Mouse (Mus musculus) cerebellum, adult (tissue): ENCODE measurements around the gene Map4k5.

Source experiments
- ATAC-seq: cut with Nextera tagmentation; 2 replicates; pipeline ENCODE4 v1.9.2; 2017; ENCODE audit warnings: mild to moderate bottlenecking, moderate library complexity, mixed read lengths; ENCODE audit not compliant: insufficient number of reproducible peaks, low FRiP score, low TSS enrichment

The Map4k5 gene

GRCm38 (mm10) chr12:69846499-69846898 is 46.5 kb downstream of the Map4k5 start:
- no peak for ATAC-seq

DNA sequence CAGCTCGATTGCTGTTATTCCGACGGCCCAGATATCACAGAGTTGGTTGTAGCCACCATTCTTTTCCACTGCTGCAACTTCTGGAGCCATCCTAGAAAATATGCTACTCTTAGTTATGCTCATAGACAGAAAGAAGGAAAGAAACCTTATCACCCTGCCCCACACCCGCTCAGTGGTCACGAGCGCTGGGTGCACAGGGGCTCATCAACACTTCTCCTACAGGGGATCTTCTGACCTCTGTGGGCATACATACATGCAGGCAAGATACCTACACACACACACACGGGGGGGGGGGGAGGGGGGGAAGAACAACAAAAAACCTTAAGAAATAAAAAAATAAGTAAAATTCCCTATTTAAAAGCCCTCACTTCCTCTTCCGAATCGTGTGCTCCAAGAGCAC is 47.3 kb downstream of the Map4k5 start:
- no peak for ATAC-seq

DNA sequence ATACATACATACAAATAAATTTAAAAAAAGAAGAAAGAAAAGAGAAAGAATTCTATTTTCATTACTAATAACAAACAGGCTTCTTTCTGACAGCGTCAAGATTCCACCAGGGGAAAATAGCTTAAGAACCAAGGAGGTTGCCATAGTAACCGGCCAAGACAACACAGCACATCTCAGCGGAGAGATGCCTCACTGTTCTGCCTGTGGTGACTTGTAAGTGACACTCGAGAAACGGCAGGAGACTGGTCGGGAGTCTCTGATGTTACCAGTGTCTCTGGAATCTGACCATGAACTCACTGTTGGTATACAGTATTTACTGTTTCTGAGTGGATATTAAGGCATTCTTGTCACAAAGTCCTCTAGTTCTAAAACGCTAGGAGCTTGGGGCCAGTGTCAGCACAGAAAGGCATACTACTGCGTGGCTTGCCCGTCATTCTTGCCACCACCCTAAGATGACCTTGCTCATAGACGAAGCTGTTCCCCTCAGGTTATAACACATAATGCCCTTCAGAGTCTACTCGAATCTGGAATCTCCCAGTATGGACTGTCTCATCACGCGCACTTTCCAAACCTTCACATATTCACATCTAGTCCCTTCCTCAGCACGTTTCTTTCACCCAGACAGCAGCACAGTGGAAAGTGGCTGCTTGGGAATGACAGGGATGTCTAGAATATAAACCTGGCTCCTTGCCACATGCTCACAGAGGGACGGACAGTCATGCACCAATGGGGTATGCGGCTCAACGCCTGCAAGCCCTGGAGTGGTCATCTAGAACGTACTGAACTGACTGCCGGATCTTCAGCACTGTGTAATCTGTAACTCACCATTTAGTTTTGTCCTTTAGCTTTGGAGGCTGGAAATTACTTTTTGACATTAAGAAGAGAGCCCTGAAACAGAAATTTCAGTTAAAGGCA is 49.2 kb downstream of the Map4k5 start:
- no peak for ATAC-seq

GRCm38 (mm10) chr12:69838376-69838775 is 54.6 kb downstream of the Map4k5 start:
- ATAC-seq: no peak

- no peak for ATAC-seq
These were observed 58.9 kb downstream of the Map4k5 start for GRCm38 (mm10) chr12:69833982-69834604.

DNA sequence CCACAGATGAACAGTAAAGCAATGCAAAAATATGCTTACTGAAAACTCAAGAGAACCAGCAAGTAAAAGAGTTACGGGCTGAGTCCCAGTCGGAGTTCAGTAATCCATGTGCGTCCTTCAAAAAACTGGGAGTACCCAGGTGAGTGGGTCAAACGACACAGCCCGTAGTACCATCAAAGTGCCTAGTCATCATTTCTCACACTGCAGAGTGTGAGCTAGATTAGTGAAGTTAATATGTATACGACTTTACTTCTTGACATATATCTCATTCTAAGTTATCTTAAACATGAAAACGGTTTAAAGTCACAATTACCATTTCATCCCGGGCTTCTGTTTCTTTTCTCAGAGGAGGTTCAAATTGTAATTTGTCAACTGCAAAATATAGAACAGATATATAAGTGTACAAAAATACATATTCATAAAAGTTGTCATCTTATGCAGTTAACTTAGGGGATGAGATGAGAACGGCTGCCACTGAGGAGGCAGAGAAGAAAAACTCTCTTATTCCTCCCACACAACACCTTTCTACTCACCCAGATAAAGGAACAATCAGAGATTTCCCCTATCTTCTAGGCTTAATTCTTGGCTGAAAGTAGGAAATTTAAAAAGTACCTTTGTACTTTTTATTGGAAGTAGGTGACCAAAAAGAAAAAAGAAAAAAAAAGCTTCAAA is 61.6 kb downstream of the Map4k5 start:
- ATAC-seq: no peak

DNA sequence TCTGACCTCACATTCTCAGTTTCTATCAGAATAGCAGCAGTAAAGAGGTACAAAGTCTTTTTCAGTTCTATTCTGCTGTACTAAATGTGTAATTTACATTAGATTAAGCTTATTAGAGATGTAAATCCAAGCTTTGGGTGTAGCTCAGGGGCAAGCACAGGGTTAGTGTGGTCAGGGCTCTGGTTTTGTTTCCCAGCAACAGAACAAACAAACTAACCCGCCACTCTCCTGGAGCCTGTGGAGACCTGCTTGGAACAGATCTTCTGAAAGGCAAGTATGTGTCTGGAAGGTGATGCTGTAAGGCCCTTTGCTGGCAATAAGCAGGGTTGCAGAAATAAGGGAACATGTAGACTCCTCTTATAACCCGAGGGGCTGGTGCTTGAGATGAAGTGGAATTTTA is 64.8 kb downstream of the Map4k5 start:
- ATAC-seq: no peak

GRCm38 (mm10) chr12:69824881-69825597 is 68.0 kb downstream of the Map4k5 start:
- ATAC-seq: no peak

DNA sequence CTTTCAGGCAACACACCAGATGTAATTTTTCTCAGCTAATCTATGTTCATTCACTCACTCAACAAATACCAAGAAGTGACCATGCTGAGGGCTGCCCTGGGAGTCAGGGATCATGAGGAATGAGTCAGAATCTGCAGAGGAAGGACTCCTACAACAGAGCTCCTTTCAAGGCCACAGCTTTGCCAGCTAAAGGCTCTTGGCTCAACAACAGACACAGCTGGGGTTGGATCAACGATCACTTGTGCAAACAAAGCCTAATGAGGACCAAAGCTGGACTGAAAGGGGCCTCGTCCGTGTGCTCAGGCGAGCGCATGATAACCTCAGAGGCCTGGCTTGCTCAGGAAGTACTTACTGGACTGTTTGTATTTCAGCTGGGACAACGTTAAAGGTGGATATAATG is 78.7 kb downstream of the Map4k5 start:
- no peak for ATAC-seq

GRCm38 (mm10) chr12:69813596-69813995 is 79.4 kb downstream of the Map4k5 start:
- no peak; the same call in 1 of the 2 replicates for ATAC-seq

GRCm38 (mm10) chr12:69812986-69813385 is 80.0 kb downstream of the Map4k5 start:
- no peak for ATAC-seq

DNA sequence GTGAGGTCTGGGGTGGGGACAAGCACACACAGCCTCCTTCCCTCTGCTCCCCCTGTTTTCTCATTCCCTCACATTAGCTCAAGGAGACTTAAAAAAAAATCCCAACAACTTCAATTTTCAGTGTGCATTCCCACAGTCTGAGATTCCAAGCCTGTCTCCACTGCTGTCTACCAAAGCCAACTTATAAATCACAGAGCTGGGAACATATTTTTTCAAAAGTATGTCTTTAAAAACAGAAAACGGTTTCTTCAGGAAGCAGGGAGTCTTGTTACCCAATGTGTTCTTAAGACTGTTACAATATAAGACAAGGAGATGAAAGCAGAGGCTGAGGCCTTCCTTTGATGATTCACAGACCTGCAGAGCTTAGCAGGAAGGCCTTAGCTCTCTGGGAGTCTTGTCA is 81.0 kb downstream of the Map4k5 start:
- no peak for ATAC-seq

GRCm38 (mm10) chr12:69809439-69809838 is 83.6 kb downstream of the Map4k5 start:
- ATAC-seq: no peak

GRCm38 (mm10) chr12:69807399-69807985 is 85.5 kb downstream of the Map4k5 start:
- no peak for ATAC-seq

- ATAC-seq: no peak
These were observed 87.9 kb downstream of the Map4k5 start for GRCm38 (mm10) chr12:69805148-69805547.

- no peak for ATAC-seq
These were observed 88.5 kb downstream of the Map4k5 start for GRCm38 (mm10) chr12:69804393-69805070.

GRCm38 (mm10) chr12:69803196-69803595 is 89.8 kb downstream of the Map4k5 start:
- ATAC-seq: no peak

DNA sequence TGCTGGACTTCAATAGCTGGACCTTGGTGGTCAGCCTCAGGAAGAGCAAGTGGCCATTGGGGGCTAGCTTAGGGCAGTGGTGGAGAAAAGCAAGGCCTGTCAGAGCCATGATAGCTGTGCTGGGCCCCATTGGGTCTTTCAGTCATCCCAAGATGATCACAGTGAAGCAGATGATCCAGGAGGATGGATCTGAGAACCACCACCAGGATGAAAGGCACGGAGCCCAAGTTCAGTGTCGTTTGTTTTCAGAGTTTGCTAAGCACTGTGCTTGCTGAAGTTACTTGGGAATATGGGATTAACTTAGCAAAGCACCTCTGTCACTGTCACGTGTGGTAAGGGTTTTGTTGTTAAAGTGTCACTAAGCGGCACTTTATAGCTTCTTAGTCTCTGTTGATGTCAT is 92.4 kb downstream of the Map4k5 start:
- ATAC-seq: no peak

- no peak for ATAC-seq
These were observed 96.7 kb downstream of the Map4k5 start for GRCm38 (mm10) chr12:69796311-69796710.
